Mouse (Mus musculus) lung, embryonic 16.5 days (tissue): ENCODE data around the gene Pabpn1l. TPM values are rescaled to one million over a fixed set of nuclear protein-coding genes. Genes with fewer than 3 reads are reported as not detected.
A peak's percentile ranks its signal among the peaks of the same experiment; 100 is the strongest.

ENCODE experiments used
- ATAC-seq: fragments of 200-750 bp; cut with Nextera tagmentation; 2 replicates; pipeline ENCODE4 v1.8.0; 2017; ENCODE audit warnings: low read depth, mild to moderate bottlenecking, moderate library complexity
- H3K27ac ChIP-seq: fragments of 300-500 bp; sonication (generic); 2 replicates; pipeline ENCODE4 v1.5.1; 2014; ENCODE audit warnings: mild to moderate bottlenecking, control low read depth, low read length
- H3K27me3 ChIP-seq: fragments of 300-500 bp; sonication (generic); 2 replicates; pipeline ENCODE4 v1.6.1; 2014; ENCODE audit warnings: low read depth, low read length, mixed read lengths; ENCODE audit not compliant: control insufficient read depth, insufficient read depth
- H3K36me3 ChIP-seq: fragments of 300-500 bp; sonication (generic); 2 replicates; pipeline ENCODE4 v1.6.1; 2014; ENCODE audit warnings: low read length; ENCODE audit not compliant: control insufficient read depth, insufficient read depth
- H3K4me1 ChIP-seq: fragments of 300-500 bp; sonication (generic); replicated peaks from 2 replicates; pipeline ENCODE4 v1.6.1; 2014; ENCODE audit warnings: low read length, mixed read lengths; ENCODE audit not compliant: control insufficient read depth, insufficient read depth
- H3K4me2 ChIP-seq: fragments of 300-500 bp; sonication (generic); 2 replicates; pipeline ENCODE4 v1.6.1; 2014; ENCODE audit warnings: low read depth, low read length, control low read depth
- H3K4me3 ChIP-seq: fragments of 300-500 bp; sonication (generic); 2 replicates; pipeline ENCODE4 v1.5.1; 2014; ENCODE audit warnings: mild to moderate bottlenecking, low read length, control low read depth
- H3K9ac ChIP-seq: fragments of 300-500 bp; sonication (generic); 2 replicates; pipeline ENCODE4 v1.6.1; 2014; ENCODE audit warnings: low read length, control low read depth
- H3K9me3 ChIP-seq: fragments of 300-500 bp; sonication (generic); 2 replicates; pipeline ENCODE4 v1.6.1; 2016; ENCODE audit warnings: low read length; ENCODE audit not compliant: control insufficient read depth
- WGBS: fragments of 180-500 bp; shearing (Covaris S2); extraction: QIAGEN DNeasy Blood & Tissue Kit; methylation state at CpG from one replicate; pipeline ENCODE4 v1.1.7; 2014; 5-methylcytosine and 5-hydroxymethylcytosine counted together
- polyA plus RNA-seq: library from polyadenylated mRNA; unstranded; fragments of >200 nt; fragmentation: Nextera tagmentation; extraction: Ambion mirVana; gene quantifications from 2 replicates; pipeline ENCODE4 v1.2.1, GENCODE M21; 2015

Gene Pabpn1l
- polyA plus RNA-seq, 1 experiment from 2014 or later: not detected

DNA sequence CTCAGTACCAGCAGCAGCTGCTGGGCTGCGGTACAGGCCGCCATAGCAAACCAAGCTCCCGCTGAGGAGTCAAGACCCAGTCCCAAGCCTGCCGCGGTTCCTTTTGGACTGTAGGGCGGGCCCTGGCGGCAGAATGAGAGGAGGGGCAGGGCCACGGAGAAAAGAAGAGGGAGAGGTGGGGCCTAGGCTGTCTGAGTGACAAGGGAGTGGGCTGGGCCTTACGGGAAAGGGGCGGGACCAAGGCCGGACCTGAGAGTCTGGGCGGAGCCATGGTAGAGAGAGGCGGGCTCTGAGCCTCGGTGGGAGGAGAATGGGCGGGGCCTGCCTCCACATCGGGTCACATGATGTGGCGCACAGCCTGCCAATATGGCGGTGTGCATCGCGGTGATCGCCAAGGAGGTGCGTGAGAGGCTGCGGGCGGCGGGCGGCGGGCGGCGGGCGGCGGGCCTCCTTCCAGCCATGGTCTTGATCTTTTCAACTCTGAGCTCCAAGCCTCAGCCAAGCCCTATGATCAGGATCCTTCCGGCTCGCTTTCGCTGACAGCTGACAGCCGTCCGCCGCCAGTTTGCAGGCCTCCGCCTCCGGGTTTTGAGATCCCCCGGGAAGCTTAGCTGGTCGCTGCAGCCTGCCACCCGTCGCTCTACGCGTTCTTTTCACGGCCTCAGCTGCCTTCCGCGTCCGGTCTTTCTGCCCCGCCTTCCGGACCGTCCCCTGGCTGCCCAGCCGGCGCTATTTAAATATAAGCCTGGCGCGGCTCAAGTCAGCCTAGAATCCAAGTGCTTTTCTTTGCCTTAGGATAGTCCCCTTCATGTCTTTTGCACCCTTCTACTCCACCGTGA lies 11.0 kb downstream of the Pabpn1l start, which contains the start of the genes Galns and Trappc2l:
Gene Galns, minus strand, starts transcription at position 169 of the 839 bp plus-strand sequence.
Gene Trappc2l, plus strand, starts transcription at position 346 of the 839 bp plus-strand sequence.
- H3K4me2 ChIP-seq: peak within 1 kb of the TSS; percentile 89
- H3K27ac ChIP-seq: peak within 1 kb of the TSS; percentile 87
- WGBS: under 1% methylated on average over 56 of the region's 57 CpGs

DNA sequence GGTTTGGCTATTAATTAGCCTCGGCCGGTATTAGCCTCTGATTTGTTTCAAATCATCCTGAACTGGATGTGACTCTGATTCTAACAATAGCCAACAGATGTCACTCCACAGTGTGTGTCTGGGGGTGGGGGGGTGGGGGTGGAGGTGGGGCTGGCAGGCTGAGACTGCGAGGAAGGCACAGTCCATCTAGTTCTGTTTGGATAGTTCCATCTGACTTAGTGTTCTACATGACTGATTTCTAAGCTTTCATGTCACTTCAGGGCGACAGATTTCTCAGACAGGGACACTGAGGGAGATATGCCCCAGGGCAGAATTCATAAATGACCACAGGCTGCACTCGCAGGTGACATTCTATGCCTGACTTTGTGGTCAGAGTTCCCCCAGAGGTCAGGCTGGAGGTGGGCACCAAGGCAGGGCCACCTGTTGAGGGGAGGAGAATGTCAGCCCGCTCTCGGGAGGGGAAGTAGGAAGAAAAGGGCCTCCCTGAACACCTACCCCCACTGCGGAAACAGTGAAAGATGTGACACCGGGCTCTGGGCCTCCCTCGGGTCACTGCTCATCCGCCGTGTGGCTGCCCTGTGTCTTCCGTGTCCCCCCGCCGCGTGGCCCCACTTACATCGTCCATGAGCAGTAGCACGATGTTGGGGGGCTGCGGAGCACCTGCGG lies 11.8 kb downstream of the Pabpn1l start:
- Histone ChIP-seq H3K27ac (peak overlapping the region; percentile 71), H3K36me3 (peaks cover 5% of the 10 kb centered on the region; the same call in 1 of the 2 replicates), H3K4me1 (peaks cover 12% of the 10 kb centered on the region), H3K4me2 (peak overlapping the region; percentile 89), H3K9me3 (no peaks in the 10 kb centered on the region), H3K4me3 (peak overlapping the region; percentile 71), H3K9ac (peak overlapping the region; percentile 79), H3K27me3 (no peaks in the 10 kb centered on the region)
- peak; percentile 26 for ATAC-seq
- WGBS: 4% methylated on average over 20 of the region's 20 CpGs

More for the DNA sequence above, 11.0 kb downstream of the Pabpn1l start, which contains the start of the genes Galns and Trappc2l:
- peak; percentile 98 for ATAC-seq
- H3K4me3 ChIP-seq: peak within 1 kb of the TSS; percentile 71
- H3K9ac ChIP-seq: peak within 1 kb of the TSS; percentile 79
- H3K27me3 ChIP-seq: no peaks in the 10 kb centered on the region
- peaks cover 5% of the 10 kb centered on the region; the same call in 1 of the 2 replicates for H3K36me3 ChIP-seq
- H3K4me1 ChIP-seq: peaks cover 20% of the 10 kb centered on the region
- H3K9me3 ChIP-seq: no peaks in the 10 kb centered on the region

GRCm38 (mm10) chr8:122610209-122610608 lies 12.3 kb downstream of the Pabpn1l start:
- no peak for ATAC-seq
- H3K36me3 ChIP-seq: peaks cover 5% of the 10 kb centered on the region; the same call in 1 of the 2 replicates
- peaks cover 12% of the 10 kb centered on the region for H3K4me1 ChIP-seq
- no peak overlapping the region for H3K27ac ChIP-seq
- H3K9me3 ChIP-seq: no peaks in the 10 kb centered on the region
- 52% methylated on average over 4 of the region's 4 CpGs for WGBS
- H3K27me3 ChIP-seq: no peaks in the 10 kb centered on the region
- H3K4me2 ChIP-seq: peak overlapping the region; percentile 89
- H3K9ac ChIP-seq: no peak overlapping the region; the same call in 1 of the 2 replicates
- no peak overlapping the region; the same call in 1 of the 2 replicates for H3K4me3 ChIP-seq

GRCm38 (mm10) chr8:122606810-122607209 lies 15.7 kb downstream of the Pabpn1l start:
- no peaks in the 10 kb centered on the region for H3K27me3 ChIP-seq
- no peak overlapping the region for H3K4me2 ChIP-seq
- H3K36me3 ChIP-seq: no peaks in the 10 kb centered on the region
- H3K4me1 ChIP-seq: peaks cover 3% of the 10 kb centered on the region; the same call in 1 of the 2 replicates
- H3K9me3 ChIP-seq: no peaks in the 10 kb centered on the region
- H3K27ac ChIP-seq: no peak overlapping the region
- no peak overlapping the region for H3K9ac ChIP-seq
- 75% methylated on average over 11 of the region's 12 CpGs for WGBS
- ATAC-seq: no peak
- no peak overlapping the region for H3K4me3 ChIP-seq

- Histone ChIP-seq H3K4me2 (no peak overlapping the region), H3K36me3 (no peaks in the 10 kb centered on the region), H3K9ac (no peak overlapping the region), H3K4me3 (no peak overlapping the region), H3K4me1 (no peaks in the 10 kb centered on the region), H3K9me3 (no peaks in the 10 kb centered on the region), H3K27ac (no peak overlapping the region), H3K27me3 (no peaks in the 10 kb centered on the region)
- ATAC-seq: no peak
- WGBS: 65% methylated on average over 4 of the region's 4 CpGs
These were observed 17.2 kb downstream of the Pabpn1l start for GRCm38 (mm10) chr8:122605367-122605766.

DNA sequence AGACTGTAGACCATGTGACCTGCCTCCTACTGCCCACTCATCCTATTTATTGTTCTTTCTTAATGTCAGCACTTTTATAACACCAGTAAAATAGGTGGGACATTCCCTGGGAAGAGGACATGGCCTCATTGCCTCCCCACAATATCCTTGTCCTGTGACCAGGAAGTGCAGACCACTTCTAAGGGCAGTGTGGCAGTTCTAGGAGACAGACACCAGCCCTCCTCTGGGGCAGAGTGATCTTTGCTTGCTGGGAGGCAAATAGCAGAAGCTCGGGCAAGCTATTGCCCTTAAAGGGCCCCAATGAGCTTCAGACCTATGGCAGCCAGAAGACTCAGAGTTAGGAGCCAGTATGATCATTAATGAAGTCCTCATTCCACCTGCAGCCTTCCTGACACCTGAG lies 17.9 kb downstream of the Pabpn1l start:
- 62% methylated on average over 1 of the region's 1 CpGs for WGBS
- H3K36me3 ChIP-seq: no peaks in the 10 kb centered on the region
- H3K9me3 ChIP-seq: no peaks in the 10 kb centered on the region

DNA sequence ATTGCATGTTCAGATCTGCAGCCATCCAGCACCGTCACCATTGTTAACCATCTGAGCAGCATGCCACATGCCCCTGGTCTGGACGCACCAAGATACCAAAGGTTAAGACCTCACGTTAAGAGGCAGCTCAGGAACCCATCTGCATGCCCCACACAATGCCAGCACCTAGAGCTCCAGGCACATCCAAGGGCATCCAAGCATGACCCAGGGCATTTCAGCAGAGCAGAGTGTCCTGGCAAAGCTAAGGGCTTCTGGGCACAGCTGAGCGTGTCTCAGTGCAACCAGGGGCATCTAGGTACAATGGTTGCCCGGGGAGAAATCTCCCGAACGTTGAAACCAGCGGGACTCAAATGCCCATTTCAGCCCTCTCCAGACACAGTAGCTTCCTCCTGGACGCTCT lies 21.9 kb downstream of the Pabpn1l start:
- no peak overlapping the region for H3K27ac ChIP-seq
- H3K4me3 ChIP-seq: no peak overlapping the region
- H3K27me3 ChIP-seq: no peaks in the 10 kb centered on the region
- H3K9ac ChIP-seq: no peak overlapping the region
- H3K36me3 ChIP-seq: no peaks in the 10 kb centered on the region
- WGBS: 89% methylated on average over 9 of the region's 9 CpGs
- no peaks in the 10 kb centered on the region for H3K9me3 ChIP-seq
- H3K4me1 ChIP-seq: no peaks in the 10 kb centered on the region
- no peak overlapping the region for H3K4me2 ChIP-seq
- ATAC-seq: no peak

More for the DNA sequence above, 17.9 kb downstream of the Pabpn1l start:
- H3K4me3 ChIP-seq: no peak overlapping the region
- no peak overlapping the region for H3K9ac ChIP-seq
- no peak overlapping the region for H3K4me2 ChIP-seq
- no peak overlapping the region for H3K27ac ChIP-seq
- ATAC-seq: no peak
- H3K4me1 ChIP-seq: no peaks in the 10 kb centered on the region
- H3K27me3 ChIP-seq: no peaks in the 10 kb centered on the region

DNA sequence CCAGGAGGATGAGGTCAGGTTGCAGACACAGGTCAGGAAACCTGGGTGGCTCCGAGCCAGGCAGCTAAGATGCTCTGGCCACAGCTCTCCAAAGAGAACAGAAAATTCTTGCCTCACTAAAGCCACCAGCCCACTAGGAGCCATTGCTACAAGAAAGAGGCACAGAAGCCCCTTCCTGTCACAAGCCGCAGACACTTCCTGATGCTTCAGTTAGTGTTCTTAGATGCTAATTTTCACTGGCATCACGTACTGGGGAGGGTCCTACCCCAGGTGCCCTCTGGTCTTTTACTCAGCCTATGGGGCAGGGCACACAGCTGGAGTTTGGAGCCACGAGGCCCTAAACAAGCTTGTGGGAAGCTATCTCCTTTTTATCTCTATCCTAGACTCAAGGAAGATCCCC lies 26.5 kb downstream of the Pabpn1l start:
- 41% methylated on average over 4 of the region's 4 CpGs for WGBS
- H3K9ac ChIP-seq: no peak overlapping the region
- no peak overlapping the region for H3K27ac ChIP-seq
- no peaks in the 10 kb centered on the region for H3K27me3 ChIP-seq
- no peak overlapping the region for H3K4me2 ChIP-seq
- H3K36me3 ChIP-seq: no peaks in the 10 kb centered on the region
- ATAC-seq: no peak
- no peaks in the 10 kb centered on the region for H3K9me3 ChIP-seq
- no peak overlapping the region for H3K4me3 ChIP-seq
- H3K4me1 ChIP-seq: no peaks in the 10 kb centered on the region
